Mouse (Mus musculus): ENCODE measurements around the gene Slc25a13. TPM values are rescaled to one million over a fixed set of nuclear protein-coding genes. Genes with fewer than 3 reads are reported as not detected.

The Slc25a13 gene
- total and polyA plus RNA-seq, 2 experiments from 2014 or later = 3.4 to 3.5 TPM

DNA sequence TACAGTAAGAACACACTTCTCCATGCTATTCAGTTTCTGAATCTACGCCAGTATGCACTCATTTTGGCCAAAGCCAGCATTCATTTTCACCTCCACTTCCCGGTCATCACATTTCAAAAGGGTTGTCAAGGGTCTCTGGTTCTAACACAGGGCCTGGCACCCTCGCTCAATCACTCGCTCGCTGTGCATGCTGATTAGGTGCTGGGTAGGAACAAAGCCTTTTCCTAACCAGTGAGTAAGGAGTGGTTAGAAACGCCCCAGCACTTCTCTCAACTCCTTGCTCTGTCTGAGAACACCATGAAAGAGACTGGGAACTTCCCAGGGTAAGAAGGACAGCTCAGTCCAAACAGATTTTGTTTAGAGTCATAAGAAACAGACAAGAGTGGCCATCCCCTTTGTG, 193.0 kb downstream of the Slc25a13 start:
- 26% methylated on average over 6 of the region's 6 CpGs for WGBS
- ATAC-seq = no peak
- Histone ChIP-seq H3K27me3 (ENCODE audit: insufficient read depth, low read length) (no peaks in the 10 kb centered on the region), H3K4me2 (ENCODE audit: low read depth, low read length) (no peak overlapping the region), H3K9ac (replicated peaks; ENCODE audit: low read length) (no peak overlapping the region), H3K36me3 (ENCODE audit: insufficient read depth, low read length) (no peaks in the 10 kb centered on the region), H3K27ac (no peak overlapping the region), H3K9me3 (ENCODE audit: low read length) (no peaks in the 10 kb centered on the region), H3K4me3 (ENCODE audit: low read length) (no peak overlapping the region), H3K4me1 (ENCODE audit: insufficient read depth, low read length) (no peaks in the 10 kb centered on the region)
- no peak for DNase-seq (ENCODE audit: low spot score)
- no peak for TF ChIP-seq CTCF (IDR thresholded peaks at IDR 0.05; ENCODE audit: low read depth)

DNA sequence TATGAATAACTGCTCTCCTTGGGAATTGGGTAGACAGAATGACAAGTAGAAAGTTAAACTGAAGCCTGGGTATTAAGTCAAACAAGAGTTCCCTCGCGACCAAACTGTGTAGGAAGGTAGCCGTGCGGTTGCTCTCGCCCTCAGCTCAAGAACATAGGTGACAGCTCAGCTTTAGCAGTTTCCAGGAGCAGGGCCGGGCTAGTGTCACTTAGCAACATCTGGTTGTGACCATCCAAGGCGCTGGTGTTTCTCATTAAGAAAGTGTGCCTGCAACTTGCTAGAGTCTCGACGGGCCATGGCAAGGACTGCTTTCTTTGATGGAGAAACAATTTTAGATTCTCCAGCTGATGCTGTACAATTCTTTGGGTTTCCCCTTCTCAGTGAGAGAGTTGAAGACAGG, 200.0 kb downstream of the Slc25a13 start:
- ATAC-seq = no peak
- Histone ChIP-seq H3K9me3 (ENCODE audit: low read length) (no peaks in the 10 kb centered on the region), H3K4me3 (ENCODE audit: low read length) (no peak overlapping the region), H3K36me3 (ENCODE audit: insufficient read depth, low read length) (no peaks in the 10 kb centered on the region), H3K4me2 (ENCODE audit: low read depth, low read length) (no peak overlapping the region), H3K9ac (replicated peaks; ENCODE audit: low read length) (no peak overlapping the region), H3K27me3 (ENCODE audit: insufficient read depth, low read length) (no peaks in the 10 kb centered on the region), H3K4me1 (ENCODE audit: insufficient read depth, low read length) (no peaks in the 10 kb centered on the region), H3K27ac (no peak overlapping the region)
- no peak for DNase-seq (ENCODE audit: low spot score)
- WGBS = 64% methylated on average over 9 of the region's 9 CpGs
- TF ChIP-seq CTCF (IDR thresholded peaks at IDR 0.05; ENCODE audit: low read depth) = no peak

GRCm38 (mm10) chr6:6015616-6016015, 201.4 kb downstream of the Slc25a13 start:
- H3K4me1 ChIP-seq (ENCODE audit: insufficient read depth, low read length) = no peaks in the 10 kb centered on the region
- H3K4me2 ChIP-seq (ENCODE audit: low read depth, low read length) = 0 out of 2 replicates have a peak overlapping the region, but pooled peaks have one; percentile 14

GRCm38 (mm10) chr6:6011364-6011763, 205.6 kb downstream of the Slc25a13 start:
- H3K4me2 ChIP-seq (ENCODE audit: low read depth, low read length) = no peak overlapping the region
- no peak for TF ChIP-seq CTCF (IDR thresholded peaks at IDR 0.05; ENCODE audit: low read depth)
- WGBS = 80% methylated on average over 2 of the region's 2 CpGs
- H3K9me3 ChIP-seq (ENCODE audit: low read length) = no peaks in the 10 kb centered on the region
- H3K27me3 ChIP-seq (ENCODE audit: insufficient read depth, low read length) = no peaks in the 10 kb centered on the region
- H3K36me3 ChIP-seq (ENCODE audit: insufficient read depth, low read length) = no peaks in the 10 kb centered on the region
- no peak overlapping the region for H3K27ac ChIP-seq
- no peak overlapping the region for H3K9ac ChIP-seq (replicated peaks; ENCODE audit: low read length)
- no peaks in the 10 kb centered on the region for H3K4me1 ChIP-seq (ENCODE audit: insufficient read depth, low read length)
- ATAC-seq (no peak), DNase-seq (ENCODE audit: low spot score) (no peak)
- no peak overlapping the region for H3K4me3 ChIP-seq (ENCODE audit: low read length)

More at GRCm38 (mm10) chr6:6015616-6016015, 201.4 kb downstream of the Slc25a13 start:
- WGBS = 70% methylated on average over 15 of the region's 15 CpGs
- no peak for TF ChIP-seq CTCF (IDR thresholded peaks at IDR 0.05; ENCODE audit: low read depth)
- DNase-seq (ENCODE audit: low spot score) (peak; percentile 39), ATAC-seq (no peak)
- no peaks in the 10 kb centered on the region for H3K27me3 ChIP-seq (ENCODE audit: insufficient read depth, low read length)
- H3K9ac ChIP-seq (replicated peaks; ENCODE audit: low read length) = no peak overlapping the region
- H3K36me3 ChIP-seq (ENCODE audit: insufficient read depth, low read length) = no peaks in the 10 kb centered on the region
- no peak overlapping the region for H3K4me3 ChIP-seq (ENCODE audit: low read length)
- H3K27ac ChIP-seq = no peak overlapping the region
- no peaks in the 10 kb centered on the region for H3K9me3 ChIP-seq (ENCODE audit: low read length)

- Histone ChIP-seq H3K27me3 (ENCODE audit: insufficient read depth, low read length) (no peaks in the 10 kb centered on the region), H3K9ac (replicated peaks; ENCODE audit: low read length) (peak overlapping the region; percentile 41; the same call in 1 of the 2 replicates), H3K9me3 (ENCODE audit: low read length) (no peaks in the 10 kb centered on the region), H3K4me3 (ENCODE audit: low read length) (peak overlapping the region; percentile 57), H3K4me2 (ENCODE audit: low read depth, low read length) (peak overlapping the region; percentile 92), H3K27ac (no peak overlapping the region), H3K4me1 (ENCODE audit: insufficient read depth, low read length) (no peaks in the 10 kb centered on the region), H3K36me3 (ENCODE audit: insufficient read depth, low read length) (no peaks in the 10 kb centered on the region)
- peak; percentile 93 for ATAC-seq
- peak; percentile 91 for DNase-seq (ENCODE audit: low spot score)
- WGBS = 3% methylated on average over 42 of the region's 42 CpGs
- TF ChIP-seq CTCF (IDR thresholded peaks at IDR 0.05; ENCODE audit: low read depth) = peak; percentile 96
Observed at GRCm38 (mm10) chr6:6005762-6006431, 211.1 kb downstream of the Slc25a13 start.

DNA sequence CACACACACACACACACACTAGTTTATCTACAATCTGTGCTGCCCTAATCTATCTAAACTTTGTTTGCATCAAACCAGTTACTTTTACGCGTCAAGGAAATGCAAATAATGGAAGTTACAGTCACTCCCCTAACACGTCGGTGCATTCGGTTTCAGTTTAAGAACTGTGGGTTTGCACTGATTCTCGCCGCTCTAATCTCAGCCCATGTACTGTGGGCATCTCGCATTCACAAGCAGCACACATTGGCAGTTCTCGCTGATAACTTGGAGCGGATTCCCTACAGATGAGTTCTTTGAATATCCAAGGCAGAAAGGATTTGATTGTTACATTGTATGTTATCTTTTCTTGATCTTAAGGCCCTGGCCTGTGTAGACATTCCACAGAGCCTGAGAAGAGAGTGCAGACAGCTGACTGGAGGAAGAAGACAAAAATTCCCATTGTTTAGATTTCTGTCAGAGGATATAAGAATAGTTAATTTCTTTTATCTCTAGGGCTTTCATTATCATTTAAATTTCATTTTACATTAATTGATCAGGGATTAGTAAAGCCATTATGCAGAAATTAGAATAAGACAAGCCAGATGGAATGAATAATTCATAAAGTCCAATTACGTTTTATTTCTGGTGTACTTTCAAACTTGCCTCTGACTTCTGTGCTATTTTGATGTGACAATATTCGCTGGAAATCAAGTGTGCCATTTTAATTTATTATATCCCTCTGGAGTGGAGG, 212.1 kb downstream of the Slc25a13 start:
- Histone ChIP-seq H3K4me3 (ENCODE audit: low read length) (no peak overlapping the region), H3K27me3 (ENCODE audit: insufficient read depth, low read length) (no peaks in the 10 kb centered on the region), H3K4me1 (ENCODE audit: insufficient read depth, low read length) (no peaks in the 10 kb centered on the region), H3K27ac (no peak overlapping the region), H3K9ac (replicated peaks; ENCODE audit: low read length) (no peak overlapping the region), H3K4me2 (ENCODE audit: low read depth, low read length) (no peak overlapping the region), H3K9me3 (ENCODE audit: low read length) (no peaks in the 10 kb centered on the region), H3K36me3 (ENCODE audit: insufficient read depth, low read length) (no peaks in the 10 kb centered on the region)
- ATAC-seq (no peak), DNase-seq (ENCODE audit: low spot score) (no peak)
- TF ChIP-seq CTCF (IDR thresholded peaks at IDR 0.05; ENCODE audit: low read depth) = no peak
- WGBS = 65% methylated on average over 12 of the region's 12 CpGs

- 53% methylated on average over 3 of the region's 3 CpGs for WGBS
- no peak for ATAC-seq
Observed at GRCm38 (mm10) chr6:6002061-6002460, 214.9 kb downstream of the Slc25a13 start.

More at GRCm38 (mm10) chr6:6002061-6002460, 214.9 kb downstream of the Slc25a13 start:
- Histone ChIP-seq H3K4me2 (ENCODE audit: low read depth, low read length) (no peak overlapping the region), H3K4me3 (ENCODE audit: low read length) (no peak overlapping the region), H3K4me1 (ENCODE audit: insufficient read depth, low read length) (no peaks in the 10 kb centered on the region), H3K27ac (no peak overlapping the region), H3K9ac (replicated peaks; ENCODE audit: low read length) (no peak overlapping the region), H3K9me3 (ENCODE audit: low read length) (no peaks in the 10 kb centered on the region), H3K36me3 (ENCODE audit: insufficient read depth, low read length) (no peaks in the 10 kb centered on the region), H3K27me3 (ENCODE audit: insufficient read depth, low read length) (no peaks in the 10 kb centered on the region)
- no peak for TF ChIP-seq CTCF (IDR thresholded peaks at IDR 0.05; ENCODE audit: low read depth)
- DNase-seq (ENCODE audit: low spot score) = peak; percentile 11
